Mouse (Mus musculus) hindbrain, embryonic 10.5 days (tissue): Measurements from ENCODE around the gene Isx. TPM values are rescaled to one million over a fixed set of nuclear protein-coding genes. Genes with fewer than 3 reads are reported as not detected.

Source experiments
- DNase-seq: peaks from one replicate; pipeline ENCODE4 v3.0.0-alpha.2; 2017; ENCODE audit warnings: low spot score
- H3K27ac ChIP-seq: fragments of 300-500 bp; sonication (generic); 2 replicates; pipeline ENCODE4 v1.5.1; 2016; ENCODE audit warnings: mild to moderate bottlenecking, moderate library complexity
- H3K27me3 ChIP-seq: fragments of 300-500 bp; sonication (generic); 2 replicates; pipeline ENCODE4 v1.6.1; 2016; ENCODE audit warnings: mild to moderate bottlenecking; ENCODE audit not compliant: poor library complexity, insufficient read depth, severe bottlenecking
- H3K36me3 ChIP-seq: fragments of 300-500 bp; sonication (generic); 2 replicates; pipeline ENCODE4 v1.6.1; 2016; ENCODE audit warnings: mild to moderate bottlenecking, moderate library complexity
- H3K4me1 ChIP-seq: fragments of 300-500 bp; sonication (generic); replicated peaks from 2 replicates; pipeline ENCODE4 v1.6.1; 2016; ENCODE audit warnings: mild to moderate bottlenecking
- H3K4me3 ChIP-seq: fragments of 300-500 bp; sonication (generic); 2 replicates; pipeline ENCODE4 v1.5.1; 2016; ENCODE audit warnings: mild to moderate bottlenecking, moderate library complexity
- H3K9me3 ChIP-seq: fragments of 300-500 bp; sonication (generic); 2 replicates; pipeline ENCODE4 v1.6.1; 2016; ENCODE audit warnings: mild to moderate bottlenecking, moderate library complexity
- WGBS: fragments of 180-500 bp; shearing (Covaris S2); methylation state at CpG from one replicate; pipeline ENCODE4 v1.1.7; 2016; 5-methylcytosine and 5-hydroxymethylcytosine counted together
- polyA plus RNA-seq: library from polyadenylated mRNA; unstranded; fragments of >200 nt; fragmentation: Nextera tagmentation; extraction: Ambion mirVana; gene quantifications from 2 replicates; pipeline ENCODE4 v1.2.1, GENCODE M21; 2016

Gene Isx
- polyA plus RNA-seq, 1 experiment from 2014 or later = not detected

GRCm38 (mm10) chr8:74906333-74906732 is 33.4 kb downstream of the Isx start:
- Histone ChIP-seq H3K9me3 (no peaks in the 10 kb centered on the region), H3K27ac (no peak overlapping the region), H3K36me3 (no peaks in the 10 kb centered on the region), H3K27me3 (no peaks in the 10 kb centered on the region), H3K4me1 (0 out of 2 replicates have a peak, but pooled peaks cover 6% of the 10 kb centered on the region), H3K4me3 (no peak overlapping the region)
- DNase-seq = no peak
- WGBS = 33% methylated on average over 1 of the region's 1 CpGs

GRCm38 (mm10) chr8:74910708-74911107 is 37.7 kb downstream of the Isx start:
- no peaks in the 10 kb centered on the region for H3K36me3 ChIP-seq

GRCm38 (mm10) chr8:74920691-74921421 is 47.9 kb downstream of the Isx start:
- H3K4me3 ChIP-seq = no peak overlapping the region
- H3K27ac ChIP-seq = no peak overlapping the region
- H3K9me3 ChIP-seq = no peaks in the 10 kb centered on the region
- no peaks in the 10 kb centered on the region for H3K27me3 ChIP-seq
- no peak for DNase-seq
- no peaks in the 10 kb centered on the region for H3K36me3 ChIP-seq
- 84% methylated on average over 8 of the region's 8 CpGs for WGBS
- H3K4me1 ChIP-seq = no peaks in the 10 kb centered on the region

More at GRCm38 (mm10) chr8:74910708-74911107, 37.7 kb downstream of the Isx start:
- Histone ChIP-seq H3K4me3 (no peak overlapping the region), H3K27me3 (no peaks in the 10 kb centered on the region), H3K9me3 (no peaks in the 10 kb centered on the region), H3K4me1 (no peaks in the 10 kb centered on the region), H3K27ac (no peak overlapping the region)
- WGBS = 97% methylated on average over 1 of the region's 1 CpGs
- DNase-seq = no peak

GRCm38 (mm10) chr8:74921882-74922518 is 49.0 kb downstream of the Isx start:
- no peaks in the 10 kb centered on the region for H3K36me3 ChIP-seq
- H3K4me3 ChIP-seq = no peak overlapping the region
- 83% methylated on average over 4 of the region's 4 CpGs for WGBS
- H3K4me1 ChIP-seq = no peaks in the 10 kb centered on the region
- H3K27me3 ChIP-seq = no peaks in the 10 kb centered on the region
- H3K9me3 ChIP-seq = no peaks in the 10 kb centered on the region
- no peak for DNase-seq
- H3K27ac ChIP-seq = no peak overlapping the region

GRCm38 (mm10) chr8:74927940-74928339 is 55.0 kb downstream of the Isx start:
- 0 out of 2 replicates have a peak overlapping the region, but pooled peaks have one; percentile 9 for H3K27ac ChIP-seq
- no peaks in the 10 kb centered on the region for H3K36me3 ChIP-seq
- 31% methylated on average over 1 of the region's 1 CpGs for WGBS
- DNase-seq = no peak
- H3K4me1 ChIP-seq = peaks cover 5% of the 10 kb centered on the region; the same call in 1 of the 2 replicates
- no peaks in the 10 kb centered on the region for H3K9me3 ChIP-seq
- H3K27me3 ChIP-seq = no peaks in the 10 kb centered on the region
- H3K4me3 ChIP-seq = no peak overlapping the region

- peak; percentile 58 for DNase-seq
- 23% methylated on average over 3 of the region's 3 CpGs for WGBS
- Histone ChIP-seq H3K27ac (no peak overlapping the region), H3K4me3 (no peak overlapping the region), H3K36me3 (no peaks in the 10 kb centered on the region), H3K27me3 (no peaks in the 10 kb centered on the region), H3K9me3 (no peaks in the 10 kb centered on the region), H3K4me1 (peaks cover 5% of the 10 kb centered on the region; the same call in 1 of the 2 replicates)
Observed at GRCm38 (mm10) chr8:74930731-74931130, 57.8 kb downstream of the Isx start.

- Histone ChIP-seq H3K27ac (no peak overlapping the region), H3K27me3 (no peaks in the 10 kb centered on the region), H3K4me3 (no peak overlapping the region), H3K9me3 (no peaks in the 10 kb centered on the region), H3K4me1 (no peaks in the 10 kb centered on the region), H3K36me3 (no peaks in the 10 kb centered on the region)
- peak; percentile 44 for DNase-seq
- 21% methylated on average over 6 of the region's 6 CpGs for WGBS
Observed at GRCm38 (mm10) chr8:74935308-74935707, 62.3 kb downstream of the Isx start.

GRCm38 (mm10) chr8:74936656-74937055 is 63.7 kb downstream of the Isx start:
- H3K4me1 ChIP-seq = no peaks in the 10 kb centered on the region
- H3K27ac ChIP-seq = no peak overlapping the region
- WGBS = 91% methylated on average over 2 of the region's 2 CpGs
- H3K9me3 ChIP-seq = no peaks in the 10 kb centered on the region
- no peaks in the 10 kb centered on the region for H3K27me3 ChIP-seq
- no peak for DNase-seq
- H3K36me3 ChIP-seq = no peaks in the 10 kb centered on the region
- H3K4me3 ChIP-seq = no peak overlapping the region

GRCm38 (mm10) chr8:74942056-74942455 is 69.1 kb downstream of the Isx start:
- Histone ChIP-seq H3K4me3 (no peak overlapping the region), H3K27me3 (no peaks in the 10 kb centered on the region), H3K36me3 (no peaks in the 10 kb centered on the region), H3K27ac (no peak overlapping the region), H3K9me3 (no peaks in the 10 kb centered on the region), H3K4me1 (no peaks in the 10 kb centered on the region)
- 93% methylated on average over 3 of the region's 3 CpGs for WGBS
- DNase-seq = no peak

Other genes starting within 250 kb of the Isx start
- gene Hmgxb4, start 120.2 kb downstream of the Isx start, polyA plus RNA-seq = 42.6 and 45.1 TPM in 2 replicates
- 32.5 and 36.5 TPM in 2 replicates for gene Tom1, start 160.5 kb downstream of the Isx start, polyA plus RNA-seq
- gene Hmox1, start 220.4 kb downstream of the Isx start, polyA plus RNA-seq = 19.9 and 22.8 TPM in 2 replicates
- 235 and 294 TPM in 2 replicates for gene Mcm5, start 236.4 kb downstream of the Isx start, polyA plus RNA-seq